Mouse (Mus musculus): ENCODE data around the gene Nat10.
A peak's percentile ranks its signal among the peaks of the same experiment; 100 is the strongest.

Nat10 gene

GRCm38 (mm10) chr2:103746096-103746495 is 15.0 kb downstream of the Nat10 start:
- DNase-seq (ENCODE audit: low read depth, low spot score) = no peak

DNA sequence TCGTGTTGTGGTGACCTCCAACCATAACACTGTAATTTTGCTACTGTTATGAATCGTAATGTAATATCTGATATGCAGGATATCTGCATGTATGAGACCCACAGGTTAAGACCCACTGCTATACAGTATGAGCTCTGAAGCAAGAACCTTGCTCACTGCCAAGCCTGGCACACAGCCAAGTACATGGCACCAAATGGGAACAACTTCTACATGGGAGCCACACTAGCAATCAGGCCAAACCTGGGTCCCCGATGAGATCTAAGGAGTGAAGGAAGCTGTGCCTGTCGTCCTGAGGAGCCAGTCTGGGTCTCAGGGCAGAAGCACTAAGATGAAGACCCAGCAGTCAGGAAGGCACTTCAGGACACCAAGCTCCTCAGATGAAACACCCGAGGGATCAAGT is 15.6 kb downstream of the Nat10 start:
- no peak for DNase-seq (ENCODE audit: low read depth, low spot score)

DNA sequence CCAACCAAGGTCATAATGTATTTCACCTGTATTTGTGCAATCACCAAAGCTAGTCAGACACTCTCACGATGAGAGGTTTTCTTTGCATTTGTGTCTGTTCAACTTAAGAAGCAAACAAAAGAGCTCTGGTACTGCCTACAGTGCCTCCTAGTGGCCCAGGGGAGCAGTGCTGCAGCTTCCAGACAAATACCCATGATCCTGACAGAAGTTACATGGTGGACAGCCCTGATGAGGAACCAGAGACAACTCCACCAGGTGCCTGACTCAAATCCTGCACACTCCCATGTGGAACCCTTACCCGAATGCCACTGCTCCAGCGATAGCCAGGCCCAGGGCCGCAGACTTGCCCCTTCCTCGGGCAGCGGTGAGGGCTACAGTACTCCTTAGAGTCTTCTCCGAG is 17.1 kb downstream of the Nat10 start:
- peak; percentile 42 for DNase-seq (ENCODE audit: low read depth, low spot score)

GRCm38 (mm10) chr2:103743536-103743935 is 17.5 kb downstream of the Nat10 start:
- DNase-seq (ENCODE audit: low read depth, low spot score) = no peak

GRCm38 (mm10) chr2:103742821-103743220 is 18.2 kb downstream of the Nat10 start:
- no peak for DNase-seq (ENCODE audit: low read depth, low spot score)

- no peak for DNase-seq (ENCODE audit: low read depth, low spot score)
These were observed 29.6 kb downstream of the Nat10 start for GRCm38 (mm10) chr2:103731423-103731822.

DNA sequence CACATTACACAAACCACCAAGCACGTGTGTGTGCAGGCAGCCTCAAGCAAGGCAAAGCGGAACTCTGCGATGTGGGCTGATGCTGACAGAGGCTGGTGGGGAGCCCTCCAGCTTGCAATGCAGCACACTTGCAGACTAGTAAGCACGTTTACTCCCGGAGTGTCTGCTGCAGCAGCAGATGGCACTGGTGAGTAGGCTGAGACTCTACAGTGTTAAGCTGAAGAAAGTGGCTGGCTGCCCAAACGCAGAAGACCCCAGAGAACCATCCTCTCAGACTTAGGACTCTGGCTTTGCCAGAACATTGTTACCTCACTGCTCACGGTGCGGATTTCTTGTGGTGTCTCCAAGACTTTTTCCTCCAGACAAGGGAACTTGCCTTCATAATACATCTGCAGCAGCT is 30.1 kb downstream of the Nat10 start:
- DNase-seq (ENCODE audit: low read depth, low spot score) = no peak

DNA sequence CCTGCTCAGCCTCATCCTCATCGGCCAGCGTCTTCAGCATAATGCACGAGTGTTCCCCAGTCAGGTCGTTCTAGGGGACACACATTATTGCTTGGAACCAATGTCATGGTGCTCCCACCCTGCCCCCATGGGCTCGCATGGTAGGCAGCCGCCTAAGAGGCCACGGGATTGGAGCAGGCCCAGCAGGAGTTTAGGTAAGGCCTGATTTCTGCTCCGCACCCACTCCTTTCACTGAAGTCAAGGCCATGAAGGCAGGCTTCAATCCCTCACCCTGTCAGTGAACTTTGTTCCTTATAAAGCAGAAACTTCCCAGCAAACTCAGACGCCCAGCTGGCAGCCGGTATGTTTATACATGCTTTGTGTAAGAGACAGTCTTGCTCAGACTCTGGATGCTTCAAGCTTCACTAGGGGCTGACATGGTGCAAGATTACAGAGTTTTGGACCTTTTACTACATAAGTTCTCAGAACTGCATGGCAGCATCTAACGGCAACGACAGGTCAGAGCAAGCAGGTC is 33.0 kb downstream of the Nat10 start:
- DNase-seq (ENCODE audit: low read depth, low spot score) = no peak

- no peak for DNase-seq (ENCODE audit: low read depth, low spot score)
These were observed 36.5 kb downstream of the Nat10 start for GRCm38 (mm10) chr2:103724521-103724920.

DNA sequence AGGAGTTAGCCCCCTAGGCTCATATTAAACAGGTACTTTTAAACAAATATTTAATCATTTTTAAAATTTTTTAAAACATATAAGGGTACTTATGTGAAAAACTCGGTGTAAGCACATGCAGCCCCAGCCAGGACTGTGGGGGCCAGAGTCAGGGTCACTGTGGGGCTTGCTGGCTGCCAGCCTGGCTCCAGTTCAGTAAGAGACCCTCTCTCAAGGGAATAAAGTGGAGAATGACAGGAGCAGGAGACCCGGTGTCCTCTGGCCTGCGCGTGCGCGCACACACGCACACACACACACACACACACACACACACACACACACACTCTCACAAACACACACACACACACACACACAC is 41.8 kb downstream of the Nat10 start:
- no peak for DNase-seq (ENCODE audit: low read depth, low spot score)

- peak; percentile 52 for DNase-seq (ENCODE audit: low read depth, low spot score)
These were observed 42.3 kb downstream of the Nat10 start for GRCm38 (mm10) chr2:103718594-103719291.

DNA sequence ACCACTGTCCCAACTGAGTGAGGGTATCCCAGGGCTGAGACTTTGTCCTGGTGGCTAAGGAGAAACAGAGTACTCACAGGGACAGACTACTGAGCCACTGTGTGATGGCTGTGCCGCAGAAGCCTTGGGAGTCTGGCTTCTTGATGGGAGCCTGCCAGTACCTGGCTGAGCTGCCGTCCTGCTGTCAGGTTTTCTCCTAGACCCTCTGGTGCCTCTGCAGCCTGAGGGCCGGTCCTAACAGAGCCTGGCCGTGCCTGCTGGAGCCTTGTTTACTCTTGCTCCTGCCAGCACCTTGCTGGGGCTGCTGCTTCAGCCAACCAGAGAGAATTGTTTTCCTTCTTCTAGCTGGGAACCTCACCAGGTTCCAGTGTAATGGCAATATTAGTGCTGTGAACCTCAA is 46.7 kb downstream of the Nat10 start:
- no peak for DNase-seq (ENCODE audit: low read depth, low spot score)

- no peak for DNase-seq (ENCODE audit: low read depth, low spot score)
These were observed 47.2 kb downstream of the Nat10 start for GRCm38 (mm10) chr2:103713831-103714230.

- no peak for DNase-seq (ENCODE audit: low read depth, low spot score)
These were observed 50.2 kb downstream of the Nat10 start for GRCm38 (mm10) chr2:103710849-103711248.

DNA sequence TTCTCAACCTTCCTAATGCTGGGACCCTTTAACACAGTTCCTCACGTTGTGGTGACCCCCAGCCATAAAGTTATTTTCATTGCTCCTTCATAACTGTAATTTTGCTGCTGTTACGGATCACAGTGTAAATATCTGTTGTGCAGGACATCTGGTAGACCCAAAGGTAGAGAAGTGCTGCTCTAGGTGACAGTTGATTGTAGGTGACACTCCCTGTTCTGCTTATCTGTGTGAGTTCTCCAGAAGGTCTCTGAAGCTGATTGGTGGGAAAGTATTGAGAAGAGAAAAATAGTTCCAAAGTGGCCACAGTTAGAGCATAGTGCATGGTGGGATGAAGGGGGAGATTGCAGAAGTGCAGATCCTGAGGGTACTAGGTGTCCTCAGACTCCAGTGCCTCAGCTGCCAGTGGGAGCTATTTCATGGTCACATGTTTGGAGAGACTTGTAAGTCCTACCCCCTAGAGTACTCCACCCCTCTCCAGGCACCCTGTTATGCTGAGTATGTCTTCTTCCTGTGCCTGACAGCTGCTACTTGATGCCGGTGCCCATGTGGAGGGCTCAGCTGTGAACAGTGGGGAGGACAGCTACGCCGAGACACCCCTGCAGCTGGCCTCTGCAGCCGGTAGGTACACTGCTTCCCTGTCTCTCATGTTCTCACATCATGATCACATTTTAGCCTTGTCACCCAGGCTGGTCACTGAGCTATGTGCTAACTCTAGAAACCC is 53.9 kb downstream of the Nat10 start:
- no peak for DNase-seq (ENCODE audit: low read depth, low spot score)

- DNase-seq (ENCODE audit: low read depth, low spot score) = no peak
These were observed 54.8 kb downstream of the Nat10 start for GRCm38 (mm10) chr2:103706226-103706625.

GRCm38 (mm10) chr2:103705826-103706225 is 55.2 kb downstream of the Nat10 start:
- no peak for DNase-seq (ENCODE audit: low read depth, low spot score)

- DNase-seq (ENCODE audit: low read depth, low spot score) = no peak
These were observed 57.2 kb downstream of the Nat10 start for GRCm38 (mm10) chr2:103703865-103704264.

DNA sequence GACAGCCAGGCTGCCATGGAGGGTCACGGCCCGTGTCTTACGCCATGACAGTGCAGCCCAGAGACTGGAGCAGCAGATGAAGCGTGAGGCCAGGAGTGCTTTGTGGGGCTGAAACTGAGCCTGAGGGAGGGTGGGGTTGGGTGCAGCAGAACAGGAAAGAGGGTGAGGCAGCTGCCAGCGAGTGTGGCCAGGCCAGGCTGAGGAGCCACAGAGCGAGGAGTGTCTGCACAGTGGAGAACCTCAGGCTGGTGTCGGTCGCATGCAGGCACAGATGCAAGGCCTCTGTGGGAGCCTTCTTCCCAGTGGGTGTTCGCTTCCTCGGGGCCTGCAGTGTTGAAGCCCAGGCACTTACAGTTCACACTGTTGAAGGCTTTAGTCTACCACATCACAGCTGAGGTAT is 57.7 kb downstream of the Nat10 start:
- DNase-seq (ENCODE audit: low read depth, low spot score) = no peak

GRCm38 (mm10) chr2:103700514-103700913 is 60.6 kb downstream of the Nat10 start:
- no peak for DNase-seq (ENCODE audit: low read depth, low spot score)

- DNase-seq (ENCODE audit: low read depth, low spot score) = no peak
These were observed 64.9 kb downstream of the Nat10 start for GRCm38 (mm10) chr2:103696177-103696576.

DNA sequence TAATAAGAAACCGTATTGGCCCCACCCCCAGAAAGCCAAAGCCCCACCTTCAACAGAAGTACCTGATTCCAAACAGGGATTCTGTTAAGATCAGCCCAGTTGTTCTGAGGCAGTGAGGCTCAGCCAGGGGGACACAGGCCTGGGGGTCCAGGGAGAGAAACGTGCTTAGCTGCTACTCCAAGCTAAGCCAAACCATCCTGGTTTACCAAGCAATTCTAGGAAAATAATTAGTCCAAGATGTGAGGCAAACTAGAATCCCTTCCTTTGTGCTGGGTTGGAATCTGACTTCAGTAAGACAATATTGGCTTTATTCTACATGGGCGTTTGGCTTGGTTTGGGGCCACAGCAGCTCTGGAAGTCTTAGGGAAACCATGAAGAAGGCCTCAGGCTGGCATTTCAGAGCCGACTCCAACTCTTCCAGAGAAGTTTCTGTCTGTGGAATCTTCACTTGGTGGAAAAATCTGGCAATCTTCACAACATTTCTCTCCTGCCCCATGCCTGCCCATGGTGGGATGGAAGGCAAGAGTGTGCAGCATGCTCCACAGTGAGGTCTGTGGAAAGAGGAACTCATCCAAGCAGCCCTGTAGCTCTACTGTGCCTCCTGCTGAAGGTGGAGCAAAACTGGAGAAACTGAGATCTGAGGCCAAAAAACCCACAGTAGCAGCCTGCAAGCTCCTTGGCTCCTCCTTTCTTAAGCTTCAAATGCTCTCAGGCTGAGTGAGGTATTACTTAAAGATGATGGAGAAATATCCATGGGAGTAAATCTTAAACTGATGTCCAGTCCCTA is 66.1 kb downstream of the Nat10 start:
- DNase-seq (ENCODE audit: low read depth, low spot score) = no peak

Measured in WW6 (cell line).